16 mouse cellular contexts compared by ENCODE assay signal in genomic region chr7:112686586-112686985, GRCm38 (mm10). TPM values are rescaled to one million over a fixed set of nuclear protein-coding genes. Genes with fewer than 3 reads are reported as not detected.
DNase-seq lines count a peak whose midpoint lies in the region; ATAC-seq and TF ChIP-seq lines count a peak whose summit lies in the region.
"Had no signal": no experiment of that assay in that cellular context is flagged by ENCODE, and none has a peak within 500 bp of the region (broad histone marks: within the 10 kb centered on the region; RNA-seq: fewer than 3 reads in every experiment).

No protein-coding gene starts in this region.

- no peak overlapping the region for H3K4me3 ChIP-seq in heart, embryonic 13.5 days
- no peak overlapping the region for H3K4me3 ChIP-seq in stomach, embryonic 16.5 days (replicated peaks; ENCODE audit: low read length)
- no peak overlapping the region for H3K4me3 ChIP-seq in stomach, postnatal 0 days (ENCODE audit: low read depth, low read length)
- no peak overlapping the region for H3K4me3 ChIP-seq in hindbrain, embryonic 13.5 days
- no peak overlapping the region for H3K4me3 ChIP-seq in midbrain, embryonic 14.5 days (replicated peaks; ENCODE audit: low read depth, low read length)
- H3K4me3 ChIP-seq: heart, adult 2 months; midbrain, embryonic 13.5 days had no signal

- peak overlapping the region; percentile 80; the same call in 1 of the 2 replicates for H3K27ac ChIP-seq in heart, embryonic 13.5 days (replicated peaks)
- peak overlapping the region; percentile 1; the same call in 1 of the 2 replicates for H3K27ac ChIP-seq in stomach, embryonic 16.5 days (ENCODE audit: low read length)
- H3K27ac ChIP-seq in stomach, postnatal 0 days (replicated peaks), result no peak overlapping the region
- H3K27ac ChIP-seq in hindbrain, embryonic 13.5 days, result 0 out of 2 replicates have a peak overlapping the region, but pooled peaks have one; percentile 30
- no peak overlapping the region for H3K27ac ChIP-seq in midbrain, embryonic 14.5 days (replicated peaks; ENCODE audit: low read depth, low read length)
- H3K27ac ChIP-seq: heart, adult 2 months; midbrain, embryonic 13.5 days had no signal

- TF ChIP-seq CTCF in stomach, postnatal 0 days (IDR thresholded peaks at IDR 0.05; ENCODE audit: low read depth), result no peak

- ATAC-seq in heart, embryonic 13.5 days (ENCODE audit: extremely low read depth, insufficient number of reproducible peaks, low FRiP score, low TSS enrichment), result no peak
- ATAC-seq in stomach, embryonic 16.5 days (ENCODE audit: insufficient read depth, low FRiP score), result no peak
- no peak for ATAC-seq in stomach, postnatal 0 days (ENCODE audit: low FRiP score, low TSS enrichment)
- ATAC-seq in hindbrain, embryonic 13.5 days (ENCODE audit: low FRiP score), result no peak
- ATAC-seq in erythroblast, adult 5-6 weeks (replicated peaks; ENCODE audit: low FRiP score, poor library complexity, severe bottlenecking), result no peak
- ATAC-seq in midbrain, embryonic 14.5 days (ENCODE audit: low FRiP score, low TSS enrichment), result no peak
- ATAC-seq: midbrain, embryonic 13.5 days had no signal

- peak overlapping the region; percentile 69 for H3K4me2 ChIP-seq in heart, embryonic 13.5 days
- no peak overlapping the region for H3K4me2 ChIP-seq in stomach, embryonic 16.5 days (ENCODE audit: low read depth, low read length)
- H3K4me2 ChIP-seq in stomach, postnatal 0 days (replicated peaks; ENCODE audit: low read depth), result no peak overlapping the region
- H3K4me2 ChIP-seq in hindbrain, embryonic 13.5 days, result no peak overlapping the region
- no peak overlapping the region for H3K4me2 ChIP-seq in midbrain, embryonic 14.5 days (ENCODE audit: low read length)
- H3K4me2 ChIP-seq: midbrain, embryonic 13.5 days had no signal

- peak overlapping the region; percentile 44 for H3K9ac ChIP-seq in heart, embryonic 13.5 days
- H3K9ac ChIP-seq in stomach, embryonic 16.5 days (ENCODE audit: low read length), result peak overlapping the region; percentile 34; the same call in 1 of the 2 replicates
- no peak overlapping the region for H3K9ac ChIP-seq in stomach, postnatal 0 days (ENCODE audit: low read length)
- H3K9ac ChIP-seq in hindbrain, embryonic 13.5 days, result no peak overlapping the region
- no peak overlapping the region for H3K9ac ChIP-seq in midbrain, embryonic 14.5 days (replicated peaks; ENCODE audit: low read length)
- H3K9ac ChIP-seq: midbrain, embryonic 13.5 days had no signal

- peaks cover 100% of the 10 kb centered on the region for H3K4me1 ChIP-seq in heart, embryonic 13.5 days
- H3K4me1 ChIP-seq in stomach, embryonic 16.5 days (ENCODE audit: control insufficient read depth, insufficient read depth, low read length), result peaks cover 76% of the 10 kb centered on the region
- peaks cover 20% of the 10 kb centered on the region for H3K4me1 ChIP-seq in stomach, postnatal 0 days (replicated peaks; ENCODE audit: control insufficient read depth, insufficient read depth)
- peaks cover 86% of the 10 kb centered on the region for H3K4me1 ChIP-seq in hindbrain, embryonic 13.5 days (replicated peaks)
- peaks cover 32% of the 10 kb centered on the region for H3K4me1 ChIP-seq in midbrain, embryonic 14.5 days (ENCODE audit: control insufficient read depth, insufficient read depth, low read length)

- WGBS in heart, embryonic 13.5 days, result 34% methylated on average over 10 of the region's 10 CpGs
- 34% methylated on average over 10 of the region's 10 CpGs for WGBS in stomach, embryonic 16.5 days
- 39% methylated on average over 10 of the region's 10 CpGs for WGBS in stomach, postnatal 0 days
- 32% methylated on average over 10 of the region's 10 CpGs for WGBS in hindbrain, embryonic 13.5 days
- 33% methylated on average over 10 of the region's 10 CpGs for WGBS in midbrain, embryonic 14.5 days

- no peak for TF ChIP-seq EP300 in stomach, postnatal 0 days (optimal IDR thresholded peaks at IDR 0.05)

- no peak for DNase-seq in heart, postnatal 14 days
- no peak for DNase-seq in stomach, postnatal 0 days (ENCODE audit: low spot score)
- DNase-seq in midbrain, embryonic 14.5 days, result no peak
- no peak for DNase-seq in frontal cortex, postnatal 36 days (ENCODE audit: low spot score in 2 of 2)
- DNase-seq: adrenal gland, postnatal 14 days; heart, adult 2 months; kidney, adult 9 months; liver; lung, postnatal 10 days had no signal

- intact Hi-C loops in heart, postnatal 14 days (cut with DNase I), result no loop called here

- H3K27me3 ChIP-seq in heart, embryonic 13.5 days (replicated peaks), result no peaks in the 10 kb centered on the region
- no peaks in the 10 kb centered on the region for H3K27me3 ChIP-seq in stomach, embryonic 16.5 days (ENCODE audit: control insufficient read depth, insufficient read depth, low read length)
- H3K27me3 ChIP-seq in stomach, postnatal 0 days (ENCODE audit: control insufficient read depth, insufficient read depth, low read length), result no peaks in the 10 kb centered on the region
- no peaks in the 10 kb centered on the region for H3K27me3 ChIP-seq in hindbrain, embryonic 13.5 days
- no peaks in the 10 kb centered on the region for H3K27me3 ChIP-seq in midbrain, embryonic 14.5 days (ENCODE audit: control insufficient read depth, insufficient read depth, low read length)
- H3K27me3 ChIP-seq: CH12.LX had no signal

- H3K36me3 ChIP-seq in heart, embryonic 13.5 days, result no peaks in the 10 kb centered on the region
- no peaks in the 10 kb centered on the region for H3K36me3 ChIP-seq in stomach, embryonic 16.5 days (ENCODE audit: control insufficient read depth, insufficient read depth, low read length)
- no peaks in the 10 kb centered on the region for H3K36me3 ChIP-seq in stomach, postnatal 0 days (ENCODE audit: control insufficient read depth, insufficient read depth, low read length)
- no peaks in the 10 kb centered on the region for H3K36me3 ChIP-seq in hindbrain, embryonic 13.5 days
- no peaks in the 10 kb centered on the region for H3K36me3 ChIP-seq in midbrain, embryonic 14.5 days (ENCODE audit: control insufficient read depth, insufficient read depth, low read length)
- H3K36me3 ChIP-seq: midbrain, embryonic 13.5 days had no signal

- H3K9me3 ChIP-seq in heart, embryonic 13.5 days, result no peaks in the 10 kb centered on the region
- no peaks in the 10 kb centered on the region for H3K9me3 ChIP-seq in stomach, embryonic 16.5 days (replicated peaks; ENCODE audit: control insufficient read depth, low read length)
- no peaks in the 10 kb centered on the region for H3K9me3 ChIP-seq in stomach, postnatal 0 days (ENCODE audit: control insufficient read depth, low read length)
- no peaks in the 10 kb centered on the region for H3K9me3 ChIP-seq in hindbrain, embryonic 13.5 days
- H3K9me3 ChIP-seq in midbrain, embryonic 14.5 days (ENCODE audit: control insufficient read depth, low read length), result no peaks in the 10 kb centered on the region
- H3K9me3 ChIP-seq: midbrain, embryonic 13.5 days had no signal

RNA-seq across cellular contexts. Expression of gene Tead1, which starts 7.5 kb away (rescaled TPM):
- 25.2 and 29.3 TPM in 2 replicates for polyA plus RNA-seq in heart, embryonic 13.5 days (2015; fragmentation: Nextera tagmentation; extraction: Ambion mirVana)
- total RNA-seq in heart, postnatal 14 days (2021), result 100 to 1,000 TPM; 147 to 154 TPM
- polyA plus RNA-seq in stomach, embryonic 16.5 days (2015; fragmentation: Nextera tagmentation; extraction: Ambion mirVana), result 18.0 and 18.9 TPM in 2 replicates
- polyA plus RNA-seq in stomach, postnatal 0 days (2015; fragmentation: Nextera tagmentation; extraction: Ambion mirVana), result 13.5 and 13.9 TPM in 2 replicates
- polyA plus RNA-seq in hindbrain, embryonic 13.5 days (2015; fragmentation: Nextera tagmentation; extraction: Ambion mirVana), result 20.5 and 21.5 TPM in 2 replicates
- total RNA-seq in erythroblast, adult 5-6 weeks (2015; ENCODE audit: low replicate concordance), result not detected in 2 replicates
- total RNA-seq in erythroblast, adult 5-6 weeks (2017; ENCODE audit: low replicate concordance), result 0.14 TPM in 1 of 2 replicates, not detected in the other
- 10.6 and 10.7 TPM in 2 replicates for polyA plus RNA-seq in midbrain, embryonic 14.5 days (2014; fragmentation: Nextera tagmentation; extraction: Ambion mirVana)
- total RNA-seq: CH12.LX; common myeloid progenitor, adult 5-6 weeks had no signal

Comparison
In these comparisons a context has a peak if more than half of its experiments do, and no peak if none do; other contexts are left out.
1. H3K27ac ChIP-seq: peak in heart, embryonic 13.5 days (single experiment), stomach, embryonic 16.5 days (single experiment) and hindbrain, embryonic 13.5 days (single experiment); none in stomach, postnatal 0 days (single experiment) and midbrain, embryonic 14.5 days (single experiment).
2. H3K9ac ChIP-seq: peak in heart, embryonic 13.5 days (single experiment) and stomach, embryonic 16.5 days (single experiment); none in stomach, postnatal 0 days (single experiment), hindbrain, embryonic 13.5 days (single experiment) and midbrain, embryonic 14.5 days (single experiment).